Mouse (Mus musculus) cerebellum, adult 2 months (tissue): ENCODE measurements around the gene Ahdc1. TPM values are rescaled to one million over a fixed set of nuclear protein-coding genes. Genes with fewer than 3 reads are reported as not detected.

ENCODE experiments used
- DNase-seq, 2 experiments: peaks; one replicate each; pipeline ENCODE4 v3.0.0; 2021
- H3K27ac ChIP-seq: fragments of 200-500 bp; 2 replicates; pipeline ENCODE4 v1.5.1; 2012; ENCODE audit warnings: low read length, control low read depth, inconsistent platforms; ENCODE audit not compliant: insufficient read depth
- H3K27me3 ChIP-seq: fragments of 200-500 bp; 2 replicates; pipeline ENCODE4 v1.6.1; 2012; ENCODE audit warnings: inconsistent platforms, mild to moderate bottlenecking, low read length, moderate library complexity; ENCODE audit not compliant: control insufficient read depth, insufficient read depth
- H3K4me1 ChIP-seq: fragments of 200-500 bp; 2 replicates; pipeline ENCODE4 v1.6.1; 2011; ENCODE audit warnings: low read length; ENCODE audit not compliant: control insufficient read depth, insufficient read depth
- H3K4me3 ChIP-seq: fragments of 200-500 bp; replicated peaks from 2 replicates; pipeline ENCODE3; 2011; ENCODE audit warnings: mild to moderate bottlenecking, low read depth, low read length, control low read depth; ENCODE audit not compliant: insufficient read depth
- CTCF ChIP-seq: fragments of 200-500 bp; IDR thresholded peaks from 2 replicates; pipeline ENCODE4 v1.5.1; 2011; ENCODE audit warnings: low read depth, mild to moderate bottlenecking, control low read depth, low read length, moderate library complexity, borderline replicate concordance; ENCODE audit not compliant: insufficient read depth
- POLR2A ChIP-seq: fragments of 200-500 bp; IDR thresholded peaks from 2 replicates; pipeline ENCODE4 v1.6.1; 2011; ENCODE audit warnings: low read length, control low read depth, borderline replicate concordance; ENCODE audit not compliant: insufficient read depth
- WGBS: fragments of 180-500 bp; shearing (Covaris S2); methylation state at CpG from one replicate; pipeline ENCODE4 v1.1.7; 2018; 5-methylcytosine and 5-hydroxymethylcytosine counted together
- polyA plus RNA-seq: library from polyadenylated mRNA; depleted of rRNA; stranded (reverse); fragments of >200 nt; gene quantifications from 2 replicates; pipeline ENCODE4 v1.2.3, GENCODE M21; 2012

Gene Ahdc1
- polyA plus RNA-seq, 1 experiment: 30.8 TPM

DNA sequence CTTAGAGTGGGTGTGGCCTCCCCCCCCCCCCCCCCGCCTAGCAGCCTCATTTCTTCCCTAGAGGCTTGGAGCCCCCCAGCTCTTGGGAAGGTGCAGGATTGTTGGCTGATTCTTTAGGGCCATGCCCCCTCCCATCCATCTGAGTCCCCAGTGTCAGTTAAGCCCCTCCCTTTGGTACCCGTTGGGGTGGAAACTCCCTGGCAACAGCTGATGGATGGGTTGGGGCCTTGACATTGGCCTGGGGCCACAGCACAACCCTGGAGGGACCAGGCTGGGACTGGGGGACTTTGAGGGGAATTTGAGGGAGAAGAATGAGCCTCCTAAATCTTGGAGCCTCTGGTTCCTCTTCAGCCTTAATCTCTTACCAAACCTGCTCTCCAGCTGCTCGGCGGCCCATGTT, 13.3 kb downstream of the Ahdc1 start:
- Histone ChIP-seq H3K4me3 (no peak overlapping the region), H3K4me1 (peaks cover 66% of the 10 kb centered on the region), H3K27ac (no peak overlapping the region), H3K27me3 (no peaks in the 10 kb centered on the region)
- 27% methylated on average over 4 of the region's 4 CpGs for WGBS
- no peak for DNase-seq
- no peak for TF ChIP-seq POLR2A
- no peak for TF ChIP-seq CTCF

DNA sequence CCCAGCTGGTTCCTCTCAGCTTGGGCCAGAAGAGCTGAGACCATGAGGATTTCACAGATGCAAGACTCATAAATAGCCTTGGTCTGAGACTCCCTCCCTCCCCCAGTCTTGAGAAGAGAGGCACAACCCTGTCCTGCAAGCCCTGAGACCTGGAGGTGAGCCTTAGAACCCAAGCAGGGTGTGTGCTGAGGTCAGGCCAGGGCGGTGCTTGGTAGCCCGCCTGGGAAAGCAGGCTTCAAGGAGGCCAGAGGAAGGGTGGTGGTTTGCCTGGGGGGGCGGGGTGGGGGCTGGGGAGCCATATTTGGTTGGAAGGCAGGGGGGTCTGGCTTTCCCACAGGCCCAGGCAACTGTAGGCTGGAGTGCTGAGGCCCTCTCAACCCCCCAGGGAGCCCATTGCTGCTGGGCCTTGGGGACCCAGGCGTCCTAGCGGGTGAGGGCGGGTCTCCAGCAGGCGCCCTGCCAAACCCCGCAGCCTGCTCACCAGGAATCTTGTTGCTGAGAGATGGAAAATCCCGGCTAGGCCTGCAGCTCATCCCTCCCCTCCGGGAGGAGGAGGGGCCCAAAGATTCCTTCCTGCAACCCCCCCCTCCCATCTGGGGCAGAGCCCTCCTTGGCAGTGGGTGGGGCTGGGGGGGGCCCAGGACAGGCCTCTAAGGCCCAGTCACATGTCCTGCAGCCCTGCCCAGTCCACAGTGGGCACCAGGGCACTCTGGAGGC, 14.1 kb downstream of the Ahdc1 start:
- H3K4me1 ChIP-seq: peaks cover 72% of the 10 kb centered on the region
- DNase-seq: no peak
- no peak overlapping the region for H3K4me3 ChIP-seq
- WGBS: 14% methylated on average over 10 of the region's 10 CpGs
- TF ChIP-seq CTCF: no peak
- no peak for TF ChIP-seq POLR2A
- no peaks in the 10 kb centered on the region for H3K27me3 ChIP-seq
- no peak overlapping the region for H3K27ac ChIP-seq

DNA sequence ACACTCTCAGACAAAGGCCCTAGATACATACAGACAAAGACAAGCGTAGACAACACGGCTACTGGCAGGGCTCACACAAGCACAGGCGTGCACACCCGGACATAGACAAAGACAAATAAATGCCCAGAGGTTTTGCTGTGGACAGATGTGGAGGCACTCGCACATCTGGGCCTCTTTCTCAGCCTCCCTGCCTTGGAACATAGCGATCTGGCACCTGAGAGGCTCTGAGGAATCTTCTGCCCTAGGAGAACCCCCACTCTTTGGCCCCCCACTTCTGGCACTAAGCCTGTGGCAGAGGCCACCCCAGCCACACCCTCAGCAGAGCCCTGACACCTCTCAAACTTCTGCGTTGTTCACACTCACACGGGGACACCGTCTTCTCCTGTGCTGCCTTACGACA, 15.2 kb downstream of the Ahdc1 start:
- WGBS: 62% methylated on average over 10 of the region's 10 CpGs
- H3K4me1 ChIP-seq: peaks cover 62% of the 10 kb centered on the region
- no peaks in the 10 kb centered on the region for H3K27me3 ChIP-seq
- TF ChIP-seq CTCF (no peak), POLR2A (no peak)
- DNase-seq: peak in 1 of 2 experiments; percentile 6
- no peak overlapping the region for H3K27ac ChIP-seq
- no peak overlapping the region for H3K4me3 ChIP-seq

DNA sequence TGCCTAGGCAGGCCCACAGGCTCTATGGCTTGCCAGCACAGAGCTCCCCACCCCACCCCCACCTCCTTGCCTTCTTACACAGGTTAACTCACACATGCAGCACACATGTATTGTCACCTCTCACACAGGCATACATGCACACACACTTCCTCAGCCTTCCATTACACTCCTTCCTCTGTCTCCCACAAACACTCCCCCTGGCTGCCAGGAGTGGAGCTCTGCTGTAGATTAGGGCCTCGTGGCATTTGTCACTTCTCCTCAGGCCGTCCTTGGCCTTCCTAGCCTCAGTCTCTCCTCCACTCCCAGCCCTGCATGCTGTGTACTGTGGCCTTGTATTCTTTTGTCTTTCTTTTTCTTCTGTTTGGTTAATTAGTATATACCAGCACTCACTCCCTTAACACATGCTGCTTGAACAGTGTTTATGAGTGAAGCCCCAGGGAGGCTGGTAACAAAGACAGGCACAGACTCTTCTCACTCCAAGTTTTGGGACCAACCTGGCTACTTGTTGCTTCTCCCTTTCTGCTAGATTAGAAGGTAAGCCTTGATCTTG, 15.8 kb downstream of the Ahdc1 start:
- TF ChIP-seq CTCF (peak; percentile 17; the same call in 1 of the 2 replicates), POLR2A (no peak)
- Histone ChIP-seq H3K27ac (no peak overlapping the region), H3K27me3 (no peaks in the 10 kb centered on the region), H3K4me1 (peaks cover 58% of the 10 kb centered on the region), H3K4me3 (no peak overlapping the region)
- 13% methylated on average over 2 of the region's 2 CpGs for WGBS
- DNase-seq: peak in 1 of 2 experiments; percentile 6

DNA sequence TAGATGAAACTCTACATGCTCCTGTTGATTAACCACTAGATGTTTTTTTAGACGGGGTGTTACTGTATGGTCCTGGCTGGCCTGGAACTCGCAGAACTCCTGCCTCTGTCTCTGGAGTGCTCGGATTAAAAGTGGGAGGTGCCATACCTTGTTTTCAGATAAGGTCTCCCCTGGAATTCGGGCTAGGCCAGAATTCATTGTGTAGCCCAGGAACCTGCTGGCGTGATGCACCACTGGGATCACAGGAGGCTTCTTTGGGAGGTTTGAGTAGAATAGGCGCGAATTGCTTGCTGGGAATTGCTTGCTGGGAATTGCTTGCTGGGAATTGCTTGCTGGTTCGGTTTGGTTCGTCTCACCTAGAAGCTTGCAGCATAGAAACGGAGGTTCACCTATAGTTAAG, 16.7 kb downstream of the Ahdc1 start:
- 64% methylated on average over 10 of the region's 10 CpGs for WGBS
- DNase-seq: no peak
- Histone ChIP-seq H3K4me1 (peaks cover 50% of the 10 kb centered on the region), H3K27me3 (no peaks in the 10 kb centered on the region), H3K27ac (no peak overlapping the region), H3K4me3 (no peak overlapping the region)
- TF ChIP-seq CTCF (no peak), POLR2A (no peak)

DNA sequence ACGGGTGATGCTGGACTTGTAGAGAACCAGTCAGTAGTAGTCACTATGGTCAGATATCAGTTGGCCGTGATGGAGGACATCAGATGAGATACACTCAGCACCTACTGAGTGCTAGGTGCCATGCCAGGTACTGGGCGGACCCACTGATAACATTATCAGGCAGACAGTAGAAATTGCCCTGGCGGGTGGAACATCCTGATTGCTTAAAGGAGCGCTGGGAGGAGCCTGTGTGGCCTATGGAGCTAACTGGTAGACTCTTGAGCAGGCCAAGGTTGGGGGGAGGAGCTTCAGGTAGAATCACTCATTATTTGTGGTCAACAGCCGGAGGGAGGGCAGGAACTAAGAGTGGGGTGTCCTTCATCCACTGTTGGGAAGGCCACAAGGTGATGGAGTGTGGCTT, 17.1 kb downstream of the Ahdc1 start:
- Histone ChIP-seq H3K27ac (no peak overlapping the region), H3K4me3 (no peak overlapping the region), H3K27me3 (no peaks in the 10 kb centered on the region), H3K4me1 (peaks cover 46% of the 10 kb centered on the region)
- TF ChIP-seq CTCF (no peak), POLR2A (no peak)
- DNase-seq: no peak
- WGBS: 59% methylated on average over 6 of the region's 6 CpGs

DNA sequence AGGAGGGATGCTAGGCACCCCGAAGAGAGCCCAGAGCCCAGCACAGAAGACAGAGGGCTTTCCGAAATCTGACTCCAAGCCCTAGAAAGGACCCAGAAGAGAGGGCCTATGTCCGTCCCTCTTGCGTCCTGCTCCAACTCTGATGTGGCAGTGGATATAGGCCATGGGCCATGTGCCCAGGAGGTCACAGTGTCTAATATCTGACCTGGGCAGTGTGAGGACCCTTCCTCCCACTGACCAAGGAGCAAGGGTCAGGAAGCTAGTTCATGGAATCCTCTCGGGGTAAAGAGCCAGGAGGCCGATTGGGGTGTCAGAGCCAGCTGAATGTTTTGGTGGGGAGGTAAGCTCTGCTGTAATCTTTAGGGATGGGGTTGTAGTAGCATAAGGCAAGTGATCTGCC, 17.8 kb downstream of the Ahdc1 start:
- DNase-seq: no peak

DNA sequence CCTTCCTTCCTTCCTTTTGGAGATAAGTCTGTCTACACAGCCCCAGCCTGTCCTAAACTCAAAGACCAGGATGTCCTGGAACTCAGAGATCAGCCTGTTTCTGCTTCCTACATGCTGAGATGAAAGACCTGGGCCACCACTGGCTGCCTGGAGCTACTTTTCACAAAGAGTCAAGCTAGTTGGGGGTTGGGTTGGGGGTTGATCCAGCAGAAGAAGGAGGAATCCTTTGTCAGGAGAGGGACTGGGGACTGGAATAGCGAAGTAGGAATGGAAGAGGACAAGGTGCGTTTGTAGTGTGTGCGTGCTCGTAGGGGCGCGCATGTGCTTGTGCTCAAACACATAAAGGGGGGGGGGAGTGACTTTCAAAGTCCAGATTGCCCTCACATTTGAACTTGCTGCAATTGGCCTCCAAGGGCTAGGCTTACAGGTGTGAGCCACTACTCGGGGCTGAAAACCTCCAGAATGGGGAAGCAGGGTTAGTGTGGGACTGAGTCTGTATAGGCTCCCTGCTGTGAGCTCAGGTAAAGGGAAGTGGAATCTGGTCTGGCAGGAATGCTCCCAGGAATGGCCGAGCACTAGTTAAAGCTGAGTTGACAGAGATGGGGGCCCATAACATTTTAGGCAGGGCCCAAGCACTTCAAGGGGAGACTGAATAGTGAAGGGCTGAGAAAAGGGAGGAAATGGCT, 21.5 kb downstream of the Ahdc1 start:
- TF ChIP-seq POLR2A: no peak
- no peak for TF ChIP-seq CTCF

More for the DNA sequence above, 17.8 kb downstream of the Ahdc1 start:
- H3K27me3 ChIP-seq: no peaks in the 10 kb centered on the region
- H3K4me3 ChIP-seq: no peak overlapping the region
- TF ChIP-seq CTCF (no peak), POLR2A (no peak)
- WGBS: 57% methylated on average over 6 of the region's 6 CpGs
- no peak overlapping the region for H3K27ac ChIP-seq
- H3K4me1 ChIP-seq: peaks cover 41% of the 10 kb centered on the region

More for the DNA sequence above, 21.5 kb downstream of the Ahdc1 start:
- H3K27ac ChIP-seq: no peak overlapping the region
- 87% methylated on average over 8 of the region's 8 CpGs for WGBS
- H3K27me3 ChIP-seq: no peaks in the 10 kb centered on the region
- H3K4me1 ChIP-seq: peaks cover 42% of the 10 kb centered on the region
- DNase-seq: no peak
- no peak overlapping the region for H3K4me3 ChIP-seq
